Mouse (Mus musculus): ENCODE measurements around the gene Ptprb.

GRCm38 (mm10) chr10:116376853-116377252 is 101.5 kb downstream of the Ptprb start:
- TF ChIP-seq CTCF (IDR thresholded peaks at IDR 0.05; ENCODE audit: extremely low read depth, insufficient read depth, low read length) (no peak), POLR2A (IDR thresholded peaks at IDR 0.05; ENCODE audit: extremely low read depth, insufficient read depth, low read length) (no peak)
